Mouse (Mus musculus): ENCODE data around the gene Mid1. TPM values are rescaled to one million over a fixed set of nuclear protein-coding genes. Genes with fewer than 3 reads are reported as not detected.
A peak's percentile ranks its signal among the peaks of the same experiment; 100 is the strongest.

Mid1 gene
- polyA plus RNA-seq, 1 experiment, result 54.0 TPM

GRCm38 (mm10) chrX:169882220-169882609 is 197.2 kb downstream of the Mid1 start:
- Histone ChIP-seq H3K27me3 (ENCODE audit: control insufficient read depth, insufficient read depth, insufficient read length) (no peaks in the 10 kb centered on the region), H3K4me3 (peak overlapping the region; percentile 97), H3ac (ENCODE audit: control insufficient read depth, insufficient read length) (no peak overlapping the region), H3K4me2 (ENCODE audit: low read depth) (peak overlapping the region; percentile 78), H3K36me3 (ENCODE audit: control insufficient read depth, insufficient read depth) (peaks cover 3% of the 10 kb centered on the region), H3K79me2 (ENCODE audit: control insufficient read depth, insufficient read depth) (peaks cover 44% of the 10 kb centered on the region)
- peak; percentile 7 for TF ChIP-seq TCF3 (IDR thresholded peaks at IDR 0.05; ENCODE audit: insufficient read length, low read depth)
- TF ChIP-seq MYOG (IDR thresholded peaks at IDR 0.05; ENCODE audit: control insufficient read depth in 1 of 3, insufficient read depth in 1 of 3, insufficient read length in 2 of 3, low read depth in 2 of 3), result peak in 1 of 3 experiments; percentile 28
- peak in 2 of 3 experiments; percentile 27 to 59 for TF ChIP-seq MYOD1 (IDR thresholded peaks at IDR 0.05; ENCODE audit: control insufficient read depth in 1 of 3, insufficient read length in 2 of 3, low read depth in 2 of 3)
- TF ChIP-seq SRF (IDR thresholded peaks at IDR 0.05; ENCODE audit: control insufficient read depth, insufficient read length, low read depth), result no peak
- peak; percentile 54 for TF ChIP-seq TCF12 (IDR thresholded peaks at IDR 0.05; ENCODE audit: insufficient read depth, poor library complexity, severe bottlenecking)
- TF ChIP-seq POLR2A (IDR thresholded peaks at IDR 0.05; ENCODE audit: insufficient read length, low read depth), result no peak

GRCm38 (mm10) chrX:169883536-169884272 is 198.7 kb downstream of the Mid1 start:
- Histone ChIP-seq H3K36me3 (ENCODE audit: control insufficient read depth, insufficient read depth) (peaks cover 3% of the 10 kb centered on the region), H3ac (ENCODE audit: control insufficient read depth, insufficient read length) (no peak overlapping the region), H3K79me2 (ENCODE audit: control insufficient read depth, insufficient read depth) (peaks cover 58% of the 10 kb centered on the region), H3K4me3 (peak overlapping the region; percentile 97), H3K27me3 (ENCODE audit: control insufficient read depth, insufficient read depth, insufficient read length) (no peaks in the 10 kb centered on the region), H3K4me2 (ENCODE audit: low read depth) (peak overlapping the region; percentile 78)
- TF ChIP-seq MYOG (IDR thresholded peaks at IDR 0.05; ENCODE audit: control insufficient read depth in 1 of 3, insufficient read depth in 1 of 3, insufficient read length in 2 of 3, low read depth in 2 of 3), result no peak
- no peak for TF ChIP-seq CEBPB (IDR thresholded peaks at IDR 0.05; ENCODE audit: insufficient read depth, poor library complexity, severe bottlenecking)
- no peak for TF ChIP-seq REST (IDR thresholded peaks at IDR 0.05; ENCODE audit: insufficient read depth, insufficient read length)
- TF ChIP-seq USF1 (IDR thresholded peaks at IDR 0.05; ENCODE audit: low read depth), result no peak
- TF ChIP-seq TCF12 (IDR thresholded peaks at IDR 0.05; ENCODE audit: insufficient read depth, poor library complexity, severe bottlenecking), result no peak
- no peak for TF ChIP-seq POLR2A (IDR thresholded peaks at IDR 0.05; ENCODE audit: insufficient read length, low read depth)
- no peak for TF ChIP-seq E2F4 (IDR thresholded peaks at IDR 0.05; ENCODE audit: insufficient read depth)
- TF ChIP-seq TCF3 (IDR thresholded peaks at IDR 0.05; ENCODE audit: insufficient read length, low read depth), result no peak

GRCm38 (mm10) chrX:169890541-169890940 is 205.5 kb downstream of the Mid1 start:
- Histone ChIP-seq H3K27me3 (ENCODE audit: control insufficient read depth, insufficient read depth, insufficient read length) (no peaks in the 10 kb centered on the region), H3ac (ENCODE audit: control insufficient read depth, insufficient read length) (no peak overlapping the region), H3K4me3 (no peak overlapping the region), H3K79me2 (ENCODE audit: control insufficient read depth, insufficient read depth) (peaks cover 96% of the 10 kb centered on the region), H3K36me3 (ENCODE audit: control insufficient read depth, insufficient read depth) (peaks cover 3% of the 10 kb centered on the region), H3K4me2 (ENCODE audit: low read depth) (no peak overlapping the region)
- TF ChIP-seq POLR2AphosphoS2 (IDR thresholded peaks at IDR 0.05; ENCODE audit: insufficient read length, low read depth) (no peak), USF1 (IDR thresholded peaks at IDR 0.05; ENCODE audit: low read depth) (no peak), MYOD1 (IDR thresholded peaks at IDR 0.05; ENCODE audit: control insufficient read depth in 1 of 3, insufficient read length in 2 of 3, low read depth in 2 of 3) (no peak), MAX (IDR thresholded peaks at IDR 0.05; ENCODE audit: low read depth) (no peak), E2F4 (IDR thresholded peaks at IDR 0.05; ENCODE audit: insufficient read depth) (no peak), TCF3 (IDR thresholded peaks at IDR 0.05; ENCODE audit: insufficient read length, low read depth) (no peak), SRF (IDR thresholded peaks at IDR 0.05; ENCODE audit: control insufficient read depth, insufficient read length, low read depth) (no peak), REST (IDR thresholded peaks at IDR 0.05; ENCODE audit: insufficient read depth, insufficient read length) (no peak), CEBPB (IDR thresholded peaks at IDR 0.05; ENCODE audit: insufficient read depth, poor library complexity, severe bottlenecking) (no peak), TCF12 (IDR thresholded peaks at IDR 0.05; ENCODE audit: insufficient read depth, poor library complexity, severe bottlenecking) (no peak), POLR2A (IDR thresholded peaks at IDR 0.05; ENCODE audit: insufficient read length, low read depth) (no peak)

- Histone ChIP-seq H3K79me2 (ENCODE audit: control insufficient read depth, insufficient read depth) (peaks cover 95% of the 10 kb centered on the region), H3ac (ENCODE audit: control insufficient read depth, insufficient read length) (no peak overlapping the region), H3K4me3 (no peak overlapping the region), H3K36me3 (ENCODE audit: control insufficient read depth, insufficient read depth) (no peaks in the 10 kb centered on the region), H3K27me3 (ENCODE audit: control insufficient read depth, insufficient read depth, insufficient read length) (no peaks in the 10 kb centered on the region), H3K4me2 (ENCODE audit: low read depth) (peak overlapping the region; percentile 43)
- TF ChIP-seq USF1 (IDR thresholded peaks at IDR 0.05; ENCODE audit: low read depth), result no peak
- no peak for TF ChIP-seq CEBPB (IDR thresholded peaks at IDR 0.05; ENCODE audit: insufficient read depth, poor library complexity, severe bottlenecking)
- no peak for TF ChIP-seq MYOD1 (IDR thresholded peaks at IDR 0.05; ENCODE audit: control insufficient read depth in 1 of 3, insufficient read length in 2 of 3, low read depth in 2 of 3)
- TF ChIP-seq TCF12 (IDR thresholded peaks at IDR 0.05; ENCODE audit: insufficient read depth, poor library complexity, severe bottlenecking), result no peak
- no peak for TF ChIP-seq REST (IDR thresholded peaks at IDR 0.05; ENCODE audit: insufficient read depth, insufficient read length)
- no peak for TF ChIP-seq POLR2A (IDR thresholded peaks at IDR 0.05; ENCODE audit: insufficient read length, low read depth)
- TF ChIP-seq E2F4 (IDR thresholded peaks at IDR 0.05; ENCODE audit: insufficient read depth), result no peak
- no peak for TF ChIP-seq POLR2AphosphoS2 (IDR thresholded peaks at IDR 0.05; ENCODE audit: insufficient read length, low read depth)
- no peak for TF ChIP-seq SRF (IDR thresholded peaks at IDR 0.05; ENCODE audit: control insufficient read depth, insufficient read length, low read depth)
- no peak for TF ChIP-seq MYOG (IDR thresholded peaks at IDR 0.05; ENCODE audit: control insufficient read depth in 1 of 3, insufficient read depth in 1 of 3, insufficient read length in 2 of 3, low read depth in 2 of 3)
- no peak for TF ChIP-seq TCF3 (IDR thresholded peaks at IDR 0.05; ENCODE audit: insufficient read length, low read depth)
- no peak for TF ChIP-seq MAX (IDR thresholded peaks at IDR 0.05; ENCODE audit: low read depth)
These were observed 207.1 kb downstream of the Mid1 start for GRCm38 (mm10) chrX:169892100-169892499.

All from myocyte (in vitro differentiated cells).